Mouse (Mus musculus) lung, adult 2 months (tissue): Measurements from ENCODE around the gene Pla2g15.

Source experiments
- CTCF ChIP-seq: fragments of 200-500 bp; IDR thresholded peaks from 2 replicates; pipeline ENCODE4 v1.5.1; 2011; ENCODE audit warnings: mild to moderate bottlenecking, low read length, control low read depth; ENCODE audit not compliant: insufficient read depth
- POLR2A ChIP-seq: fragments of 200-500 bp; IDR thresholded peaks from 2 replicates; pipeline ENCODE4 v1.6.1; 2011; ENCODE audit warnings: low read depth, mild to moderate bottlenecking, control low read depth, low read length, borderline replicate concordance; ENCODE audit errors: extremely low read depth

DNA sequence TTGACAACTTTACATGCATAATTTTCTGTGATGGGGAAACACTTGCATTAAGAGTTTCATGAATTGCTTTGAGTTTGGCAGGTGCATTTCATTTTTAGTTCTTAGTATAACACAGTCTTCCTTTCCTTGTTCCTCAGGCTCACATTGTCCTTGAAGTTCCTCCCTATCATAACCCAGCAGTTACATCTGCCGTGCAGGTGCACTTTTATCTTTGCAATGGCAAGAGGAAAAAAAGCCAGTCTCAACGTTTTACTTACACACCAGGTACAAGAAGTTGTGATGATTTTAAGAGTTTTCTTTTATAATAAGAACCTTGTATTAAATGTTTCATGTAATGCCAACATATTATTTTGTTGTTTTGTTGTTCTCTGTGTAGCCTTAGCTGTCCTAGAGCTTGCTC lies 46.3 kb upstream of the Pla2g15 start:
- TF ChIP-seq CTCF (no peak), POLR2A (no peak)
